Mouse (Mus musculus) lung, embryonic 14.5 days (tissue): ENCODE results near the gene Taf8. TPM values are rescaled to one million over a fixed set of nuclear protein-coding genes. Genes with fewer than 3 reads are reported as not detected.

Experiments
- ATAC-seq: fragments of 200-750 bp; cut with Nextera tagmentation; 2 replicates; pipeline ENCODE4 v1.8.0; 2017; ENCODE audit warnings: mild to moderate bottlenecking, moderate TSS enrichment, moderate library complexity; ENCODE audit not compliant: insufficient read depth
- DNase-seq: peaks from one replicate; pipeline ENCODE4 v3.0.0-alpha.2; 2015
- H3K27ac ChIP-seq: fragments of 300-500 bp; sonication (generic); 2 replicates; pipeline ENCODE4 v1.5.1; 2014; ENCODE audit warnings: low read depth, mild to moderate bottlenecking, moderate library complexity
- H3K27me3 ChIP-seq: fragments of 300-500 bp; sonication (generic); 2 replicates; pipeline ENCODE4 v1.6.1; 2014; ENCODE audit warnings: low read length, control low read depth; ENCODE audit not compliant: insufficient read depth
- H3K36me3 ChIP-seq: fragments of 300-500 bp; sonication (generic); 2 replicates; pipeline ENCODE4 v1.6.1; 2014; ENCODE audit warnings: control low read depth; ENCODE audit not compliant: insufficient read depth
- H3K4me1 ChIP-seq: fragments of 300-500 bp; sonication (generic); 2 replicates; pipeline ENCODE4 v1.6.1; 2014; ENCODE audit warnings: antibody characterized with exemption, control low read depth; ENCODE audit not compliant: insufficient read depth
- H3K4me2 ChIP-seq: fragments of 300-500 bp; sonication (generic); 2 replicates; pipeline ENCODE4 v1.6.1; 2014; ENCODE audit warnings: mild to moderate bottlenecking
- H3K4me3 ChIP-seq: fragments of 300-500 bp; sonication (generic); 2 replicates; pipeline ENCODE4 v1.5.1; 2014; ENCODE audit warnings: low read depth, low read length
- H3K9ac ChIP-seq: fragments of 300-500 bp; sonication (generic); 2 replicates; pipeline ENCODE4 v1.6.1; 2014
- H3K9me3 ChIP-seq: fragments of 300-500 bp; sonication (generic); 2 replicates; pipeline ENCODE4 v1.6.1; 2016; ENCODE audit warnings: low read depth, low read length, control low read depth
- CTCF ChIP-seq: IDR thresholded peaks from 2 replicates; pipeline ENCODE4 v1.5.1; 2016; ENCODE audit warnings: antibody characterized with exemption, low read depth
- WGBS: fragments of 180-500 bp; shearing (Covaris S2); extraction: QIAGEN DNeasy Blood & Tissue Kit; methylation state at CpG from one replicate; pipeline ENCODE4 v1.1.7; 2014; 5-methylcytosine and 5-hydroxymethylcytosine counted together
- polyA plus RNA-seq: library from polyadenylated mRNA; unstranded; fragments of >200 nt; fragmentation: Nextera tagmentation; extraction: Ambion mirVana; gene quantifications from 2 replicates; pipeline ENCODE4 v1.2.1, GENCODE M21; 2014

Gene Taf8
- polyA plus RNA-seq, 1 experiment from 2014 or later = 26.8 TPM

DNA sequence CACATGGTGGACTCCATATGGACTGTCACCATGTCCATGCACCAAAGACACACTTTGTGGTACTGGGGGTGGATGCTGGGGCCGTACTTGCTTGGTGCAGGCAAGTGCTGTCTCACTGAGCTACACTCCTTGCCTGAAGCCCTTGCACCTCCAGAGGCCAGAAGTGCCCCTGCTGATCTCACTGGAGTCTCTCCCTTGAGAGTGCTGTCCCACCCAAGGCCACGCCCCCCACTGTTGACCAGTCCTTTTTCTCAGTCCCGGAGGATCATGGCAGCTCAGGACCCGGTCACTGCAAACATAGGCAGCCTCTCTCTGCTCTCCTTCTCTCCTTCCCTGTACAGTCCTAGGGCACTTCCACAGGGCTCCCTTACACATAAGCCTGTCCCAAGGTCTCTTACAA lies 27.8 kb downstream of the Taf8 start:
- Histone ChIP-seq H3K9ac (no peak overlapping the region), H3K4me3 (no peak overlapping the region), H3K4me2 (no peak overlapping the region), H3K9me3 (no peaks in the 10 kb centered on the region), H3K27me3 (no peaks in the 10 kb centered on the region), H3K27ac (no peak overlapping the region), H3K4me1 (0 out of 2 replicates have a peak, but pooled peaks cover 2% of the 10 kb centered on the region), H3K36me3 (peaks cover 4% of the 10 kb centered on the region; the same call in 1 of the 2 replicates)
- no peak for TF ChIP-seq CTCF
- DNase-seq = no peak
- whole genome bisulfite sequencing = 54% methylated on average over 4 of the region's 4 CpGs
- no peak for ATAC-seq

DNA sequence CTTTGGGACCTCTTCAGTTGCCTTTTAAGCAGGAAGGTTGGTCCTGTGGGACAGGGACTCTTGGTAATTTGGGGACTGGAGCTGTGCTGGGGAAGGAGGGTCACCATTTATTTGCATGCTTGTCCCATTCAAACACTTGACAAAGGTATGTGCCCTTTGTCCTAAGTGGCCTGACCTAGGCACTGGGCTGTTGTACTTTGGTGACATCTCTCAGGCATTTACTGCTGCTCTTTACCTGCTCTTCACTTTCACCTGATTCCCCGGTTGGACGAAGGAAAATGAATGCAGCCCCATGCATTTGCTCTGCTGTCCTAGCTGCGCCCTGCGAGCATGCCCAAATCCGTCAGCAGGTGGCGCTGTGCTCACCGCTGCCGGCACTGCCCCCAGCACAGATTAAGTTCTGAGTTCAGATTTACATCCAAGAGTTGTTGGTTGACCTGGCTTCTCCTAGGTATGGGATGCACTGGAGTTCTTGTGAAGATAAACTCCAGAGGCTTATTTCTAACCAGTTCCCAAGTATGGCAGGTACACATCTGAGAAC lies 28.6 kb downstream of the Taf8 start:
- Histone ChIP-seq H3K4me2 (no peak overlapping the region), H3K27ac (no peak overlapping the region), H3K4me1 (0 out of 2 replicates have a peak, but pooled peaks cover 2% of the 10 kb centered on the region), H3K27me3 (peaks cover 5% of the 10 kb centered on the region), H3K9ac (no peak overlapping the region), H3K4me3 (no peak overlapping the region), H3K9me3 (no peaks in the 10 kb centered on the region), H3K36me3 (peaks cover 4% of the 10 kb centered on the region; the same call in 1 of the 2 replicates)
- TF ChIP-seq CTCF = peak; percentile 88
- peak; percentile 67 for DNase-seq
- ATAC-seq = no peak
- WGBS = 14% methylated on average over 8 of the region's 8 CpGs

DNA sequence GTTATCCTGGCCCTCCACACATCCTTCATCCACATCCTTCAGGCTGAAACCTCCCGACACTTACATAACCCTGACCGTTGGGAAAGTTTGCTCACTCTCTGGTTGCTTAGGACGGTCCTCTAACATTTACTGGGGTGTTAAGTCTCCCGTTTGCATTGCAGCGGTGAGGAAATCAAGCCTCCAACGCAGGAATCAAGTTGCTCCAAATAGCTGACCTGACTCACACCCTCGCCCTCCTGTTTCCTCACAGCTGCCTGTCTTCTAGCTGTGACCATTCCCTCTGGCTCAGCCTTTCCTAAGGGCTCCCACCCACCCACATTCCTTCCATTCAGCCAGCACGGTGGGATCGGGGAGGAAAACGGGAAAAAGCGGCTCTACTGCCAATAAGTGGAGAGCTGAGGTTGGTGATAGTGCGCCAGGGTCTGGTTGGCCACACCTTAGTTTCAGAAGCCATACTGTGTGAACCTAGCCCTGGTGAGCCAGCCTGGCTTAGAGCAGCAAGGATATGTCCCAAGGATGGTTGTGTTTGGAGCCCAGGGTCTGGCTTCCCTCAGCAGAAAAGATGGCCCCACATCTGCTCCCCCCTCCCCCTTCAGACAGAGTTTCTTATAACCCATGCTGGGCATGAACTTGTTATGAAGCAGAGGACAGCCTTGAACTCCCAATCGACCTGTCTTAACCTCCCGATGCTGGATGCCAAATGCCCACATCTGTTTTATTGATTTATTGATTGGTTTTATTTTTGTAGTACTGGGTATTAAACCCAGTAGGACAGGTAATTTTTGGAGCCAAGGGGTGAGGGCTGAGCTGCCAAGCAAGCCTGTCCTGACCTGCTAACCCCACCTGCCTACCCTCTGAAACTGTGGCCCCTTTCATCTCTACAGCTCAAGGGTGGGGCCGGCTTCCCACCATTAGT lies 29.4 kb downstream of the Taf8 start:
- Histone ChIP-seq H3K4me1 (0 out of 2 replicates have a peak, but pooled peaks cover 2% of the 10 kb centered on the region), H3K4me3 (no peak overlapping the region), H3K27ac (peak overlapping the region; percentile 26; the same call in 1 of the 2 replicates), H3K9me3 (no peaks in the 10 kb centered on the region), H3K27me3 (peaks cover 13% of the 10 kb centered on the region), H3K36me3 (peaks cover 4% of the 10 kb centered on the region; the same call in 1 of the 2 replicates), H3K4me2 (no peak overlapping the region), H3K9ac (no peak overlapping the region; the same call in 1 of the 2 replicates)
- no peak for TF ChIP-seq CTCF
- WGBS = 27% methylated on average over 15 of the region's 15 CpGs
- DNase-seq = peak; percentile 33
- ATAC-seq = no peak

DNA sequence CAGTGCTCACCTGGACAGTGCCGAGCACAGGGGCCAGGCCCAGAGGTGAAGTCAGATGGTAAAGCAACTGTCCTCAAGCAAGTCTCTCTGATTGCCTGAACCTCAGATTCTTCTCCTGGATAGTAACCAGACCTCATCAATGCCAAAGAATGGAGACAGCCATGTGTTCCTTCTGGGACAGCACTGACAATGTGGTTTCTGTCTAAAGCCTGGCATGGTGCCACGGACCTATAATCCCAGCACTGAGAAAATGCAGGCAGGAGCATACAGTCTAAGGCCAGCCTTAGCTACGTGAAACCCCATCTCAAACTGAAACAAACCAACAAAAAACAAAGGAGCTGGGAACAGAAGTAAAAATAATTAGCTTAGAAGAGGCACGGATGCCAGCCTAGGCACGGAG lies 31.4 kb downstream of the Taf8 start:
- H3K27me3 ChIP-seq = peaks cover 21% of the 10 kb centered on the region
- no peak overlapping the region for H3K4me2 ChIP-seq
- H3K27ac ChIP-seq = no peak overlapping the region
- 0 out of 2 replicates have a peak, but pooled peaks cover 2% of the 10 kb centered on the region for H3K4me1 ChIP-seq
- H3K9ac ChIP-seq = no peak overlapping the region
- ATAC-seq = no peak
- 71% methylated on average over 5 of the region's 5 CpGs for WGBS
- no peak for TF ChIP-seq CTCF
- H3K9me3 ChIP-seq = no peaks in the 10 kb centered on the region
- H3K4me3 ChIP-seq = no peak overlapping the region
- peaks cover 4% of the 10 kb centered on the region; the same call in 1 of the 2 replicates for H3K36me3 ChIP-seq
- peak; percentile 76 for DNase-seq

DNA sequence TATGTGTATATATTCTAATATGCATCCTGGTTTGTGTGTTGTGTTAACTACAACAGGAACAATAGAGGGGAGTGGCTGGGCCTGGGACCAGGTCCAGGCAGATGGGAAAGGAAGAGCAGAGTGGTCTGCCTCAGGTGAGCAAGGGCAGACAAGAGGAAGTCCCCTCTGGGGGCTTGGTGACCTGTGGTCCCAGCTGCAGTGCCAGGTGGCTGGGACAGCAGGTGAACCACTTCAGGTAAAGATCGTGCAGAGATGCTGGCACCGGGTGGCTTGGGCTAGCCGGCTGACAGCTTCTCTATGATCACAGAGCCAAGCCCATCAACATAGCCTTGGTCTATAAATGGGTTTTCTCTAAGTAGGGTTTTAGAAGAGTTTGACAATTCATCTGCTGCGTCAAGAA lies 32.0 kb downstream of the Taf8 start:
- ATAC-seq (no peak), DNase-seq (no peak)
- TF ChIP-seq CTCF = no peak
- H3K4me1 ChIP-seq = 0 out of 2 replicates have a peak, but pooled peaks cover 2% of the 10 kb centered on the region
- peaks cover 21% of the 10 kb centered on the region for H3K27me3 ChIP-seq
- H3K9me3 ChIP-seq = no peaks in the 10 kb centered on the region
- no peak overlapping the region for H3K4me3 ChIP-seq
- H3K9ac ChIP-seq = no peak overlapping the region
- no peak overlapping the region for H3K27ac ChIP-seq
- 73% methylated on average over 4 of the region's 4 CpGs for WGBS
- H3K4me2 ChIP-seq = no peak overlapping the region
- peaks cover 4% of the 10 kb centered on the region; the same call in 1 of the 2 replicates for H3K36me3 ChIP-seq

DNA sequence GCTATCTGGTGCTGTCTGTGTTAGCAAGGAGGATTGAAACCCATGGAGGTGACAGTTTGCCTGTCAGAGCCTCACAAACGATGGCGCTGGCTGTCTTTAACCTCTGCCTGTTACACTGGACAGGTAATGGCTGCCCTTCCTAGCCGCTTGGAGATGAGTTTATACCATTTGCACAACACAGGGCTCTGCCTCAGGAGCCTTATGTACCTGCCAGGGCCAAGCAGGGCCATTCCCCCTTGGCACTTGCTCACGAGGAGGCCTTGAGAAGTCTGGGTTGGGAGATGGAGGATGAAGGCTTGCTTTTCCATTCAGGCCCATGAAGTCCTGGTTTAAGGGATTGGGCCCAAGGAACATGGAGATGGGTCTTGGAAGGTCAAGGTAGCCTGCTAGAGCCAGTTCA lies 32.5 kb downstream of the Taf8 start:
- H3K9ac ChIP-seq = no peak overlapping the region
- no peak overlapping the region for H3K4me3 ChIP-seq
- TF ChIP-seq CTCF = no peak
- H3K27me3 ChIP-seq = peaks cover 23% of the 10 kb centered on the region
- H3K27ac ChIP-seq = no peak overlapping the region
- 91% methylated on average over 4 of the region's 4 CpGs for WGBS
- no peak overlapping the region for H3K4me2 ChIP-seq
- H3K9me3 ChIP-seq = no peaks in the 10 kb centered on the region
- ATAC-seq (no peak), DNase-seq (no peak)
- H3K4me1 ChIP-seq = 0 out of 2 replicates have a peak, but pooled peaks cover 2% of the 10 kb centered on the region
- peaks cover 4% of the 10 kb centered on the region; the same call in 1 of the 2 replicates for H3K36me3 ChIP-seq

DNA sequence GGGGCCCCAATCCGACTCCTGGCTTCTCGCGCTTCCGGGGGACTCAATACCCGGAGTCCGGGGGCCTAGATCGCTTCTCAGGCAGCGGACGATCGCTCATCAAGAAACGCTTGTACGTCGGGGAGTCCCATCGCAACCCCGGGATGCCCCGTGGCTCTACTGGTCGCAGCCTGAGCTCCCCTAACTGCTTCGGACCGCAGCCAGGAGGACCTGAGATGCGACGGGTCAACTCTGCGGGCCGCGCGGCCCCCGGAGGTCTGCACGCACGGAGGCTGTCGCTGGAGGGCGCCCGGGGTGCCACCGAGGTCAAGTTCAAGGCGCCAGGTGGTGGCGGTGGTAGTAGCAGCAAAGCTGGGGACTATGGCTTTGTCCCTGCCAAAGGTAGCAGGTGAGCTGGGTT lies 33.6 kb downstream of the Taf8 start:
- DNase-seq (no peak), ATAC-seq (no peak)
- no peak overlapping the region for H3K27ac ChIP-seq
- H3K4me3 ChIP-seq = peak overlapping the region; percentile 24
- WGBS = 17% methylated on average over 34 of the region's 34 CpGs
- H3K9ac ChIP-seq = peak overlapping the region; percentile 13
- no peak; the same call in 1 of the 2 replicates for TF ChIP-seq CTCF
- H3K9me3 ChIP-seq = no peaks in the 10 kb centered on the region
- peaks cover 28% of the 10 kb centered on the region for H3K27me3 ChIP-seq
- 0 out of 2 replicates have a peak, but pooled peaks cover 4% of the 10 kb centered on the region for H3K4me1 ChIP-seq
- peak overlapping the region; percentile 51 for H3K4me2 ChIP-seq
- H3K36me3 ChIP-seq = peaks cover 4% of the 10 kb centered on the region; the same call in 1 of the 2 replicates
